Mouse (Mus musculus) brain, embryonic 14.5 days (tissue): ENCODE data around the gene Pnrc2.

Experiments used
- CTCF ChIP-seq: fragments of 200-500 bp; IDR thresholded peaks from 2 replicates; pipeline ENCODE4 v1.5.1; 2012; ENCODE audit warnings: inconsistent platforms, mild to moderate bottlenecking, moderate library complexity, borderline replicate concordance; ENCODE audit not compliant: insufficient read depth, insufficient read length; ENCODE audit errors: extremely low read depth
- POLR2A ChIP-seq: fragments of 200-500 bp; IDR thresholded peaks from 2 replicates; pipeline ENCODE4 v1.6.1; 2012; ENCODE audit warnings: mild to moderate bottlenecking, inconsistent platforms, borderline replicate concordance; ENCODE audit not compliant: poor library complexity, insufficient read depth, insufficient read length, severe bottlenecking; ENCODE audit errors: extremely low read depth

DNA sequence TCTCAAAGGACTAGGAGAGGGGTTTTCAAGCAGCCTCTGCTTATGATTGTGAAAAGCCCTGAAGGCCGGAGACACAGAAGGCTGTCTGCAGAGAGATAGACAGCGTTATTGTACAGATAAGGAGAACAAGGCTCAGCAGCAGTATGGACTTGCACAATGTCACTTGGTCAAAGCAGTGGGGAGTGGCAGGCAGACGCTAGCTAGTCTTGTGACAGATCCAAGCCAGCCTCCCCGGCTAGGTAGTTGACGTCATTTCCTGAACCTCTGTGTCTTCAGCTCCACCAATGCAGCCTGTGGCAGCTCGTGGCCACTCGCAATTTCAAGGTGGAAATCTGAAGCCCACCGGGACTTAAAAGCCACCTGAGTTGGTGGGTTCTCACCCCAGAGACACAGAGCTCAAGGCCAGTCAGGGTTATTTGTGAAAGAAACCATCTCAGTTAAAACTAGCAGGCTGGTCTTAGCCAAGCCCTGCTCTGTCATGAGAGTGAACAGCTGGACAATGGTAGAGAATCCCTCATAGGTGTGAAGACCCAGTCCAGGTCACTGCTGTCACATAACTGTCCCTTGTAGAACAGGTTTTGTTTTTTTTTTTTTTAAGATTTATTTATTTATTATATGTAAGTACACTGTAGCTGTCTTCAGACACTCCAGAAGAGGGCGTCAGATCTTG, 24.9 kb upstream of the Pnrc2 start:
- TF ChIP-seq POLR2A (no peak), CTCF (no peak)
